Mouse (Mus musculus) lung, adult 2 months (tissue): Measurements from ENCODE around the gene Slc35d3.

Source experiments
- CTCF ChIP-seq: fragments of 200-500 bp; IDR thresholded peaks from 2 replicates; pipeline ENCODE4 v1.5.1; 2011; ENCODE audit warnings: mild to moderate bottlenecking, low read length, control low read depth; ENCODE audit not compliant: insufficient read depth
- POLR2A ChIP-seq: fragments of 200-500 bp; IDR thresholded peaks from 2 replicates; pipeline ENCODE4 v1.6.1; 2011; ENCODE audit warnings: low read depth, mild to moderate bottlenecking, control low read depth, low read length, borderline replicate concordance; ENCODE audit errors: extremely low read depth

GRCm38 (mm10) chr10:19820986-19821385 lies 30.3 kb downstream of the Slc35d3 start:
- TF ChIP-seq CTCF (no peak), POLR2A (no peak)
